Mouse (Mus musculus) right cerebral cortex, postnatal 36 days (tissue): Measurements from ENCODE around the gene Nr3c2.

Experiments used
- DNase-seq, 2 experiments: peaks; one replicate each; pipeline ENCODE4 v3.0.0; 2022; ENCODE audit warnings: low spot score in 2 of 2, mixed read lengths in 1 of 2

The Nr3c2 gene

GRCm38 (mm10) chr8:76971761-76972404 lies 72.6 kb downstream of the Nr3c2 start:
- DNase-seq = no peak

- no peak for DNase-seq
Observed at GRCm38 (mm10) chr8:76972947-76973552, 73.8 kb downstream of the Nr3c2 start.

GRCm38 (mm10) chr8:76977907-76978306 lies 78.7 kb downstream of the Nr3c2 start:
- no peak for DNase-seq

- DNase-seq = no peak
Observed at GRCm38 (mm10) chr8:76984082-76984481, 84.8 kb downstream of the Nr3c2 start.

- no peak for DNase-seq
Observed at GRCm38 (mm10) chr8:76984851-76985250, 85.6 kb downstream of the Nr3c2 start.

- no peak for DNase-seq
Observed at GRCm38 (mm10) chr8:76987876-76988275, 88.6 kb downstream of the Nr3c2 start.

GRCm38 (mm10) chr8:76998276-76998675 lies 99.0 kb downstream of the Nr3c2 start:
- DNase-seq = no peak

- no peak for DNase-seq
Observed at GRCm38 (mm10) chr8:77009425-77009824, 110.2 kb downstream of the Nr3c2 start.

- DNase-seq = no peak
Observed at GRCm38 (mm10) chr8:77011985-77012384, 112.7 kb downstream of the Nr3c2 start.

- no peak for DNase-seq
Observed at GRCm38 (mm10) chr8:77012641-77013040, 113.4 kb downstream of the Nr3c2 start.

GRCm38 (mm10) chr8:77016713-77017112 lies 117.5 kb downstream of the Nr3c2 start:
- no peak for DNase-seq

GRCm38 (mm10) chr8:77023837-77024710 lies 124.8 kb downstream of the Nr3c2 start:
- no peak for DNase-seq

GRCm38 (mm10) chr8:77031213-77031612 lies 132.0 kb downstream of the Nr3c2 start:
- no peak for DNase-seq

GRCm38 (mm10) chr8:77033706-77034464 lies 134.6 kb downstream of the Nr3c2 start:
- no peak for DNase-seq

GRCm38 (mm10) chr8:77034465-77034829 lies 135.2 kb downstream of the Nr3c2 start:
- no peak for DNase-seq

- no peak for DNase-seq
Observed at GRCm38 (mm10) chr8:77041214-77041613, 142.0 kb downstream of the Nr3c2 start.

GRCm38 (mm10) chr8:77044849-77045248 lies 145.6 kb downstream of the Nr3c2 start:
- no peak for DNase-seq

- DNase-seq = no peak
Observed at GRCm38 (mm10) chr8:77045711-77046110, 146.5 kb downstream of the Nr3c2 start.

GRCm38 (mm10) chr8:77046217-77046616 lies 147.0 kb downstream of the Nr3c2 start:
- no peak for DNase-seq

GRCm38 (mm10) chr8:77046731-77047130 lies 147.5 kb downstream of the Nr3c2 start:
- no peak for DNase-seq

GRCm38 (mm10) chr8:77051399-77052275 lies 152.4 kb downstream of the Nr3c2 start:
- DNase-seq = no peak
